In genomic region chr2:153432492-153432891, GRCm38 (mm10) we compare ENCODE assay signal across 9 mouse cellular contexts.
A peak's percentile ranks its signal among the peaks of the same experiment; 100 is the strongest.
DNase-seq lines count a peak whose midpoint lies in the region; ATAC-seq lines count a peak whose summit lies in the region.
"Had no signal": no experiment of that assay in that cellular context is flagged by ENCODE, and none has a peak within 500 bp of the region (broad histone marks: within the 10 kb centered on the region; RNA-seq: fewer than 3 reads in every experiment).

No protein-coding gene starts in this region.

- 56% methylated on average over 7 of the region's 7 CpGs for WGBS in forebrain, embryonic 12.5 days
- WGBS in forebrain, embryonic 14.5 days, result 69% methylated on average over 7 of the region's 7 CpGs
- WGBS in hindbrain, embryonic 16.5 days, result 26% methylated on average over 7 of the region's 7 CpGs
- 50% methylated on average over 7 of the region's 7 CpGs for WGBS in liver, embryonic 15.5 days (ENCODE audit: insufficient replicate concordance)

- H3K4me2 ChIP-seq in forebrain, embryonic 12.5 days, result no peak overlapping the region
- H3K4me2 ChIP-seq in forebrain, embryonic 14.5 days (ENCODE audit: low read length), result no peak overlapping the region
- no peak overlapping the region for H3K4me2 ChIP-seq in hindbrain, embryonic 16.5 days (ENCODE audit: low read length)
- no peak overlapping the region for H3K4me2 ChIP-seq in liver, embryonic 15.5 days

- H3K4me1 ChIP-seq in forebrain, embryonic 12.5 days, result peaks cover 53% of the 10 kb centered on the region
- peaks cover 27% of the 10 kb centered on the region for H3K4me1 ChIP-seq in forebrain, embryonic 14.5 days (ENCODE audit: control insufficient read depth, insufficient read depth, low read length)
- H3K4me1 ChIP-seq in hindbrain, embryonic 16.5 days (ENCODE audit: control insufficient read depth, insufficient read depth, low read depth, low read length), result peaks cover 46% of the 10 kb centered on the region
- peaks cover 77% of the 10 kb centered on the region for H3K4me1 ChIP-seq in liver, embryonic 15.5 days (replicated peaks)

- no peak overlapping the region for H3K4me3 ChIP-seq in forebrain, embryonic 12.5 days (replicated peaks)
- H3K4me3 ChIP-seq in forebrain, embryonic 14.5 days (ENCODE audit: low read depth, low read length), result no peak overlapping the region
- no peak overlapping the region for H3K4me3 ChIP-seq in hindbrain, embryonic 16.5 days (ENCODE audit: low read length)
- H3K4me3 ChIP-seq in liver, embryonic 15.5 days (replicated peaks), result no peak overlapping the region

- no peak for DNase-seq in forebrain, embryonic 14.5 days (ENCODE audit: low spot score)
- DNase-seq in 3134 (ENCODE audit: extremely low read depth, insufficient read length, low spot score), result peak; percentile 48
- no peak for DNase-seq in cerebellum, adult 8-10 months

- H3K9ac ChIP-seq in forebrain, embryonic 12.5 days, result no peak overlapping the region
- H3K9ac ChIP-seq in forebrain, embryonic 14.5 days (ENCODE audit: low read length), result no peak overlapping the region
- H3K9ac ChIP-seq in hindbrain, embryonic 16.5 days (ENCODE audit: low read depth, low read length), result no peak overlapping the region
- H3K9ac ChIP-seq in liver, embryonic 15.5 days, result no peak overlapping the region

- H3K36me3 ChIP-seq in forebrain, embryonic 12.5 days (replicated peaks), result peaks cover 71% of the 10 kb centered on the region
- peaks cover 82% of the 10 kb centered on the region for H3K36me3 ChIP-seq in forebrain, embryonic 14.5 days (ENCODE audit: control insufficient read depth, insufficient read depth, low read length)
- H3K36me3 ChIP-seq in hindbrain, embryonic 16.5 days (ENCODE audit: control insufficient read depth, insufficient read depth, low read length), result peaks cover 19% of the 10 kb centered on the region
- peaks cover 61% of the 10 kb centered on the region for H3K36me3 ChIP-seq in liver, embryonic 15.5 days (replicated peaks)

- peak overlapping the region; percentile 38; the same call in 1 of the 2 replicates for H3K27ac ChIP-seq in forebrain, embryonic 12.5 days
- no peak overlapping the region for H3K27ac ChIP-seq in forebrain, embryonic 14.5 days (ENCODE audit: low read depth, low read length)
- H3K27ac ChIP-seq in hindbrain, embryonic 16.5 days (ENCODE audit: low read depth, low read length), result peak overlapping the region; percentile 39
- 0 out of 2 replicates have a peak overlapping the region, but pooled peaks have one; percentile 2 for H3K27ac ChIP-seq in liver, embryonic 15.5 days (replicated peaks)

- H3K27me3 ChIP-seq in forebrain, embryonic 12.5 days, result no peaks in the 10 kb centered on the region
- no peaks in the 10 kb centered on the region for H3K27me3 ChIP-seq in forebrain, embryonic 14.5 days (replicated peaks; ENCODE audit: control insufficient read depth, insufficient read depth, low read length)
- H3K27me3 ChIP-seq in hindbrain, embryonic 16.5 days (replicated peaks; ENCODE audit: control insufficient read depth, insufficient read depth, low read length), result no peaks in the 10 kb centered on the region
- H3K27me3 ChIP-seq in liver, embryonic 15.5 days, result no peaks in the 10 kb centered on the region
- H3K27me3 ChIP-seq: CH12.LX had no signal

- H3K9me3 ChIP-seq in forebrain, embryonic 12.5 days, result no peaks in the 10 kb centered on the region
- no peaks in the 10 kb centered on the region for H3K9me3 ChIP-seq in forebrain, embryonic 14.5 days (replicated peaks; ENCODE audit: control insufficient read depth, low read length)
- no peaks in the 10 kb centered on the region for H3K9me3 ChIP-seq in hindbrain, embryonic 16.5 days (ENCODE audit: control insufficient read depth, low read length)
- no peaks in the 10 kb centered on the region for H3K9me3 ChIP-seq in liver, embryonic 15.5 days (replicated peaks)

- no peak for ATAC-seq in forebrain, embryonic 12.5 days (ENCODE audit: low FRiP score)
- no peak for ATAC-seq in forebrain, embryonic 14.5 days
- ATAC-seq in hindbrain, embryonic 16.5 days, result no peak
- no peak for ATAC-seq in liver, embryonic 15.5 days (ENCODE audit: insufficient read depth)
- ATAC-seq in activated CD4-positive, CD25-positive, alpha-beta regulatory T cell, adult 4 months, result no peak
- no peak for ATAC-seq in frontal cortex, adult (ENCODE audit: low TSS enrichment)
